Mouse (Mus musculus) kidney, adult 9 months (tissue): ENCODE measurements around the gene Homer1.

Experiments
- DNase-seq: peaks from one replicate; pipeline ENCODE4 v3.0.0; 2022

Homer1 gene

GRCm38 (mm10) chr13:93299316-93299715 lies at the start of gene Homer1:
Gene Homer1 (plus strand): TSS chr13:93299635.
- no peak for DNase-seq

- DNase-seq, result no peak
Observed at GRCm38 (mm10) chr13:93251732-93252131, 47.7 kb upstream of the Homer1 start.

GRCm38 (mm10) chr13:93252175-93252574 lies 47.3 kb upstream of the Homer1 start:
- DNase-seq, result no peak

GRCm38 (mm10) chr13:93252941-93253340 lies 46.5 kb upstream of the Homer1 start:
- no peak for DNase-seq

GRCm38 (mm10) chr13:93267151-93267550 lies 32.3 kb upstream of the Homer1 start:
- DNase-seq, result no peak

GRCm38 (mm10) chr13:93300581-93300980 lies 1.1 kb downstream of the Homer1 start:
- no peak for DNase-seq

- no peak for DNase-seq
Observed at GRCm38 (mm10) chr13:93301060-93301459, 1.6 kb downstream of the Homer1 start.

GRCm38 (mm10) chr13:93302846-93303562 lies 3.6 kb downstream of the Homer1 start:
- DNase-seq, result no peak

- peak; percentile 97 for DNase-seq
Observed at GRCm38 (mm10) chr13:93303563-93304250, 4.3 kb downstream of the Homer1 start.

GRCm38 (mm10) chr13:93304251-93305001 lies 5.0 kb downstream of the Homer1 start:
- DNase-seq, result peak; percentile 47

- DNase-seq, result no peak
Observed at GRCm38 (mm10) chr13:93305149-93305548, 5.7 kb downstream of the Homer1 start.

GRCm38 (mm10) chr13:93305636-93306035 lies 6.2 kb downstream of the Homer1 start:
- DNase-seq, result no peak

- no peak for DNase-seq
Observed at GRCm38 (mm10) chr13:93306545-93306944, 7.1 kb downstream of the Homer1 start.

- DNase-seq, result no peak
Observed at GRCm38 (mm10) chr13:93307700-93308099, 8.3 kb downstream of the Homer1 start.

- no peak for DNase-seq
Observed at GRCm38 (mm10) chr13:93309295-93309694, 9.9 kb downstream of the Homer1 start.

GRCm38 (mm10) chr13:93312518-93312917 lies 13.1 kb downstream of the Homer1 start:
- DNase-seq, result no peak

GRCm38 (mm10) chr13:93314322-93314721 lies 14.9 kb downstream of the Homer1 start:
- DNase-seq, result no peak

GRCm38 (mm10) chr13:93320089-93320488 lies 20.7 kb downstream of the Homer1 start:
- no peak for DNase-seq

GRCm38 (mm10) chr13:93326326-93326725 lies 26.9 kb downstream of the Homer1 start:
- no peak for DNase-seq

GRCm38 (mm10) chr13:93331721-93332120 lies 32.3 kb downstream of the Homer1 start:
- DNase-seq, result no peak

- no peak for DNase-seq
Observed at GRCm38 (mm10) chr13:93332491-93332890, 33.1 kb downstream of the Homer1 start.

- DNase-seq, result peak; percentile 16
Observed at GRCm38 (mm10) chr13:93335337-93335736, 35.9 kb downstream of the Homer1 start.

- DNase-seq, result no peak
Observed at GRCm38 (mm10) chr13:93338394-93338793, 39.0 kb downstream of the Homer1 start.
